Comparison of ENCODE assay signal across 19 mouse cellular contexts in the genomic region with DNA sequence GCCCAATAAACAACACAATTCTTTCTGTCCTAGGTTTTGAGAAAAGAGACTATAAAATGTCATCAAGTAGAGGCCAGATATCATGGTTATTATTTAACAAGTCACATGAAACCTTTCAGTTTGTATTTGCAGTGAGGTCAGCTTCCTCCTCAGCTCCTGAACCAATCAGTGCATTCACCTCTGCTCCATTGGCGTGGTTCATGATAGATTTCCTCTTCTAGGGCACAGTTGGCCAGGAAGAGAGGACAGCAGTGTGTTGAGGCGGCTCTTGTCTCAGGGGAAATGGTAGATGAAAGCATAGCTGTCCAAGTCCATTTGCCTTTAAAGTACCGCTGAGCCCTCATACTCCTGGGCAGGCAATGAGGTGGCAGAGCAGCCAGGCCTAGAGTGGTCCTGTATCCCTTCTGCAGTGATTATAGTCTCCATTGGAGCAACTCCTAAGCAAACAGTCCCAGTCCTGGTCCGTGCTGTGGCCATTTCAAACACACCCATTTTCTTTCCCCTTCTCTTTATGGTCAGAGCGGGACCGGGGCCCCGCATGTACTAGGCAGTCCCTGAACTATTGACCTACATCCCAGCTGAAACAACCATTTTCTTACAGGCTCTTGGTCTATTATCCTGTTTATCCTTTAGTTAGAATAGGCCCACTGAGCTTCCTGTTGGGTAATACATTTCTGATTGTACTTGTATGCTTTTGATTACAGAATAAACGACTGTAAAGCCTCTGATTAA. TPM values are rescaled to one million over a fixed set of nuclear protein-coding genes. Genes with fewer than 3 reads are reported as not detected.
DNase-seq lines count a peak whose midpoint lies in the region; ATAC-seq and TF ChIP-seq lines count a peak whose summit lies in the region.
"Had no signal": no experiment of that assay in that cellular context is flagged by ENCODE, and none has a peak within 500 bp of the region (broad histone marks: within the 10 kb centered on the region; RNA-seq: fewer than 3 reads in every experiment).

No protein-coding gene starts in this region.

- H3K27ac ChIP-seq in forebrain, embryonic 13.5 days: no peak overlapping the region
- H3K27ac ChIP-seq in forebrain, embryonic 14.5 days (ENCODE audit: low read depth, low read length): no peak overlapping the region
- no peak overlapping the region for H3K27ac ChIP-seq in kidney, adult 2 months (ENCODE audit: insufficient read depth, low read depth, low read length)
- no peak overlapping the region for H3K27ac ChIP-seq in midbrain, embryonic 12.5 days (replicated peaks)
- no peak overlapping the region for H3K27ac ChIP-seq in midbrain, embryonic 16.5 days (ENCODE audit: low read length)
- H3K27ac ChIP-seq in stomach, postnatal 0 days (replicated peaks): peak overlapping the region; percentile 70
- H3K27ac ChIP-seq: embryonic facial prominence, embryonic 13.5 days; forebrain, embryonic 10.5 days; hindbrain, embryonic 14.5 days; limb, embryonic 15.5 days had no signal

- no peak for TF ChIP-seq EP300 in stomach, postnatal 0 days (optimal IDR thresholded peaks at IDR 0.05)

- H3K4me2 ChIP-seq in forebrain, embryonic 13.5 days: no peak overlapping the region
- H3K4me2 ChIP-seq in forebrain, embryonic 14.5 days (ENCODE audit: low read length): no peak overlapping the region
- H3K4me2 ChIP-seq in midbrain, embryonic 12.5 days (replicated peaks): no peak overlapping the region
- no peak overlapping the region for H3K4me2 ChIP-seq in midbrain, embryonic 16.5 days (ENCODE audit: low read length)
- no peak overlapping the region for H3K4me2 ChIP-seq in stomach, postnatal 0 days (replicated peaks; ENCODE audit: low read depth)
- H3K4me2 ChIP-seq: embryonic facial prominence, embryonic 13.5 days; hindbrain, embryonic 14.5 days; limb, embryonic 15.5 days had no signal

- no peaks in the 10 kb centered on the region for H3K36me3 ChIP-seq in forebrain, embryonic 13.5 days (ENCODE audit: poor library complexity, severe bottlenecking)
- H3K36me3 ChIP-seq in forebrain, embryonic 14.5 days (ENCODE audit: control insufficient read depth, insufficient read depth, low read length): 0 out of 2 replicates have a peak, but pooled peaks cover 5% of the 10 kb centered on the region
- no peaks in the 10 kb centered on the region for H3K36me3 ChIP-seq in kidney, adult 2 months (ENCODE audit: control insufficient read depth, insufficient read depth, low read length)
- H3K36me3 ChIP-seq in midbrain, embryonic 12.5 days: no peaks in the 10 kb centered on the region
- peaks cover 11% of the 10 kb centered on the region; the same call in 1 of the 2 replicates for H3K36me3 ChIP-seq in midbrain, embryonic 16.5 days (ENCODE audit: control insufficient read depth, insufficient read depth, low read length)
- peaks cover 2% of the 10 kb centered on the region; the same call in 1 of the 2 replicates for H3K36me3 ChIP-seq in stomach, postnatal 0 days (ENCODE audit: control insufficient read depth, insufficient read depth, low read length)
- H3K36me3 ChIP-seq: embryonic facial prominence, embryonic 13.5 days; forebrain, embryonic 10.5 days; limb, embryonic 15.5 days had no signal

- no peak overlapping the region for H3K9ac ChIP-seq in forebrain, embryonic 13.5 days
- no peak overlapping the region for H3K9ac ChIP-seq in forebrain, embryonic 14.5 days (ENCODE audit: low read length)
- no peak overlapping the region for H3K9ac ChIP-seq in midbrain, embryonic 12.5 days (replicated peaks)
- no peak overlapping the region for H3K9ac ChIP-seq in midbrain, embryonic 16.5 days (ENCODE audit: low read depth, low read length)
- H3K9ac ChIP-seq in stomach, postnatal 0 days (ENCODE audit: low read length): no peak overlapping the region
- H3K9ac ChIP-seq: embryonic facial prominence, embryonic 13.5 days; hindbrain, embryonic 14.5 days; limb, embryonic 15.5 days had no signal

- H3K4me1 ChIP-seq in forebrain, embryonic 13.5 days: no peaks in the 10 kb centered on the region; the same call in 1 of the 2 replicates
- H3K4me1 ChIP-seq in forebrain, embryonic 14.5 days (ENCODE audit: control insufficient read depth, insufficient read depth, low read length): no peaks in the 10 kb centered on the region
- peaks cover 6% of the 10 kb centered on the region; the same call in 1 of the 2 replicates for H3K4me1 ChIP-seq in kidney, adult 2 months (ENCODE audit: control insufficient read depth, insufficient read depth, low read length)
- no peaks in the 10 kb centered on the region for H3K4me1 ChIP-seq in midbrain, embryonic 12.5 days
- no peaks in the 10 kb centered on the region for H3K4me1 ChIP-seq in midbrain, embryonic 16.5 days (ENCODE audit: control insufficient read depth, insufficient read depth, low read length)
- peaks cover 3% of the 10 kb centered on the region; the same call in 1 of the 2 replicates for H3K4me1 ChIP-seq in stomach, postnatal 0 days (replicated peaks; ENCODE audit: control insufficient read depth, insufficient read depth)

- DNase-seq in forebrain, embryonic 14.5 days (ENCODE audit: low spot score): no peak
- DNase-seq in kidney, adult 2 months: peak; percentile 14
- no peak for DNase-seq in kidney, adult 18-20 months
- DNase-seq in stomach, postnatal 0 days (ENCODE audit: low spot score): no peak
- no peak for DNase-seq in thymus, postnatal 14 days
- DNase-seq: cerebellum, adult 9-10 months; kidney, postnatal 10 days; layer of hippocampus, adult 9-11 months; right cerebral cortex, postnatal 25 days; thymus, postnatal 25 days had no signal

- TF ChIP-seq POLR2A in kidney, adult 2 months (IDR thresholded peaks at IDR 0.05; ENCODE audit: low read depth, low read length): no peak

- no peak for TF ChIP-seq CTCF in kidney, adult 2 months (conservative IDR thresholded peaks at IDR 0.05; ENCODE audit: insufficient read depth, insufficient read length, low read depth, low read length)
- no peak for TF ChIP-seq CTCF in stomach, postnatal 0 days (IDR thresholded peaks at IDR 0.05; ENCODE audit: low read depth)

- H3K27me3 ChIP-seq in forebrain, embryonic 13.5 days: no peaks in the 10 kb centered on the region
- no peaks in the 10 kb centered on the region for H3K27me3 ChIP-seq in forebrain, embryonic 14.5 days (replicated peaks; ENCODE audit: control insufficient read depth, insufficient read depth, low read length)
- no peaks in the 10 kb centered on the region for H3K27me3 ChIP-seq in kidney, adult 2 months (replicated peaks; ENCODE audit: control insufficient read depth, insufficient read depth, low read length)
- H3K27me3 ChIP-seq in midbrain, embryonic 12.5 days: no peaks in the 10 kb centered on the region
- H3K27me3 ChIP-seq in midbrain, embryonic 16.5 days (ENCODE audit: control insufficient read depth, insufficient read depth, low read depth, low read length): no peaks in the 10 kb centered on the region
- no peaks in the 10 kb centered on the region for H3K27me3 ChIP-seq in stomach, postnatal 0 days (ENCODE audit: control insufficient read depth, insufficient read depth, low read length)
- H3K27me3 ChIP-seq: embryonic facial prominence, embryonic 13.5 days; limb, embryonic 15.5 days; megakaryocyte, embryonic 14.5 days; Patski had no signal

- 0 out of 2 replicates have a peak, but pooled peaks have one; percentile 30 for ATAC-seq in forebrain, embryonic 13.5 days
- no peak for ATAC-seq in forebrain, embryonic 14.5 days
- ATAC-seq in midbrain, embryonic 12.5 days (ENCODE audit: low FRiP score, low read depth): peak; percentile 44; the same call in 1 of the 2 replicates
- ATAC-seq in midbrain, embryonic 16.5 days: no peak
- ATAC-seq in stomach, postnatal 0 days (ENCODE audit: low FRiP score, low TSS enrichment): peak; percentile 81
- ATAC-seq: Patski had no signal

- 67% methylated on average over 8 of the region's 8 CpGs for whole genome bisulfite sequencing in forebrain, embryonic 13.5 days
- WGBS in forebrain, embryonic 14.5 days: 59% methylated on average over 8 of the region's 8 CpGs
- 62% methylated on average over 8 of the region's 8 CpGs for WGBS in kidney, adult 2 months
- whole genome bisulfite sequencing in midbrain, embryonic 12.5 days: 72% methylated on average over 8 of the region's 8 CpGs
- 62% methylated on average over 8 of the region's 8 CpGs for WGBS in midbrain, embryonic 16.5 days
- 53% methylated on average over 8 of the region's 8 CpGs for WGBS in stomach, postnatal 0 days

- H3K4me3 ChIP-seq in forebrain, embryonic 13.5 days: no peak overlapping the region
- H3K4me3 ChIP-seq in forebrain, embryonic 14.5 days (ENCODE audit: low read depth, low read length): no peak overlapping the region
- no peak overlapping the region for H3K4me3 ChIP-seq in kidney, adult 2 months (ENCODE audit: insufficient read depth, low read depth, low read length)
- H3K4me3 ChIP-seq in midbrain, embryonic 12.5 days: no peak overlapping the region
- H3K4me3 ChIP-seq in midbrain, embryonic 16.5 days (ENCODE audit: low read depth, low read length): no peak overlapping the region
- no peak overlapping the region for H3K4me3 ChIP-seq in stomach, postnatal 0 days (ENCODE audit: low read depth, low read length)
- H3K4me3 ChIP-seq: embryonic facial prominence, embryonic 13.5 days; forebrain, embryonic 10.5 days; limb, embryonic 15.5 days; megakaryocyte, embryonic 14.5 days had no signal

- H3K9me3 ChIP-seq in forebrain, embryonic 13.5 days (replicated peaks): no peaks in the 10 kb centered on the region
- no peaks in the 10 kb centered on the region for H3K9me3 ChIP-seq in forebrain, embryonic 14.5 days (replicated peaks; ENCODE audit: control insufficient read depth, low read length)
- H3K9me3 ChIP-seq in midbrain, embryonic 12.5 days: no peaks in the 10 kb centered on the region
- no peaks in the 10 kb centered on the region for H3K9me3 ChIP-seq in midbrain, embryonic 16.5 days (replicated peaks; ENCODE audit: control insufficient read depth, low read length, poor library complexity, severe bottlenecking)
- H3K9me3 ChIP-seq in stomach, postnatal 0 days (ENCODE audit: control insufficient read depth, low read length): no peaks in the 10 kb centered on the region
- H3K9me3 ChIP-seq: embryonic facial prominence, embryonic 13.5 days; forebrain, embryonic 10.5 days; limb, embryonic 15.5 days; megakaryocyte, embryonic 14.5 days had no signal

RNA-seq across cellular contexts. Expression of gene Serinc5, which starts 51.8 kb away (rescaled TPM):
- polyA plus RNA-seq in forebrain, embryonic 13.5 days (2015; fragmentation: Nextera tagmentation; extraction: Ambion mirVana): 11.5 and 13.3 TPM in 2 replicates
- polyA plus RNA-seq in forebrain, embryonic 14.5 days (2014; fragmentation: Nextera tagmentation; extraction: Ambion mirVana): 13.7 and 15.5 TPM in 2 replicates
- 10.4 and 11.1 TPM in 2 replicates for polyA plus RNA-seq in kidney, adult 2 months (2012; rRNA removed)
- 12.5 and 12.7 TPM in 2 replicates for polyA plus RNA-seq in midbrain, embryonic 12.5 days (2016; fragmentation: Nextera tagmentation; extraction: Ambion mirVana)
- 18.4 and 19.3 TPM in 2 replicates for polyA plus RNA-seq in midbrain, embryonic 16.5 days (2015; fragmentation: Nextera tagmentation; extraction: Ambion mirVana)
- 14.5 and 16.0 TPM in 2 replicates for polyA plus RNA-seq in stomach, postnatal 0 days (2015; fragmentation: Nextera tagmentation; extraction: Ambion mirVana)

Comparison
In these comparisons a context has a peak if more than half of its experiments do, and no peak if none do; other contexts are left out.
1. ATAC-seq: peak in forebrain, embryonic 13.5 days (single experiment), midbrain, embryonic 12.5 days (single experiment) and stomach, postnatal 0 days (single experiment); none in forebrain, embryonic 14.5 days (single experiment) and midbrain, embryonic 16.5 days (single experiment).